Mouse (Mus musculus): Measurements from ENCODE around the gene Fbxw8. TPM values are rescaled to one million over a fixed set of nuclear protein-coding genes. Genes with fewer than 3 reads are reported as not detected.

Fbxw8 gene
- total and polyA plus RNA-seq, 3 experiments, result 26.1 to 34.0 (median 30.2) TPM

DNA sequence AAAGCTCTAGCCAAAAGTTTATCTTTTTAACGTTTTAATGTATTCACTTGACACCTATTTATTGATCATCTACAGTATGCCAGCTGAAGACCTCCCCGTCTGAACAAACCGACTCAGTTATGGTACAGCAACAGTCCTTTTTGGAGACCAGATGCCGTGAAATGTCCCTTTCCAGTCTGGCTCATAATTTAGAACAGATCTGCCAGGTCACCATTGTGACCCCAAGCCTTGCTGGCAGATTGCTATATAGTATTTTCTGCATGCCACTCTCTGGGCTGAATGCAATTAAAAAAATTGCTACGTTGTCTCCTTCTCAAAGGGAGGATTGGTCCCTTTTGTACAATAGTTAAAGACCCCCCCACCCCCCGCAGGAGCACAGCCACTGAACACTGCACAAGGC is 33.1 kb upstream of the Fbxw8 start:
- ATAC-seq (ENCODE audit: extremely low read depth, insufficient number of reproducible peaks, low FRiP score, poor library complexity, severe bottlenecking) (no peak), DNase-seq (ENCODE audit: low spot score) (no peak)
- TF ChIP-seq CTCF (IDR thresholded peaks at IDR 0.05; ENCODE audit: low read depth, low read length) (no peak), GATA1 (IDR thresholded peaks at IDR 0.05; ENCODE audit: borderline replicate concordance, low read length) (no peak), POLR2AphosphoS5 (IDR thresholded peaks at IDR 0.05; ENCODE audit: insufficient replicate concordance, low read depth, low read length) (no peak), TAL1 (conservative IDR thresholded peaks at IDR 0.05; ENCODE audit: low read depth, low read length) (no peak), GATA2 (IDR thresholded peaks at IDR 0.05; ENCODE audit: borderline replicate concordance, low read depth, low read length) (no peak)
- Histone ChIP-seq H3K4me1 (ENCODE audit: insufficient read depth, low read depth, low read length) (no peaks in the 10 kb centered on the region), H3K36me3 (replicated peaks) (no peaks in the 10 kb centered on the region), H3K4me3 (ENCODE audit: low read depth, low read length) (no peak overlapping the region), H3K9me3 (replicated peaks) (no peaks in the 10 kb centered on the region), H3K27me3 (ENCODE audit: insufficient read depth, low read length) (peaks cover 3% of the 10 kb centered on the region; the same call in 1 of the 2 replicates)

DNA sequence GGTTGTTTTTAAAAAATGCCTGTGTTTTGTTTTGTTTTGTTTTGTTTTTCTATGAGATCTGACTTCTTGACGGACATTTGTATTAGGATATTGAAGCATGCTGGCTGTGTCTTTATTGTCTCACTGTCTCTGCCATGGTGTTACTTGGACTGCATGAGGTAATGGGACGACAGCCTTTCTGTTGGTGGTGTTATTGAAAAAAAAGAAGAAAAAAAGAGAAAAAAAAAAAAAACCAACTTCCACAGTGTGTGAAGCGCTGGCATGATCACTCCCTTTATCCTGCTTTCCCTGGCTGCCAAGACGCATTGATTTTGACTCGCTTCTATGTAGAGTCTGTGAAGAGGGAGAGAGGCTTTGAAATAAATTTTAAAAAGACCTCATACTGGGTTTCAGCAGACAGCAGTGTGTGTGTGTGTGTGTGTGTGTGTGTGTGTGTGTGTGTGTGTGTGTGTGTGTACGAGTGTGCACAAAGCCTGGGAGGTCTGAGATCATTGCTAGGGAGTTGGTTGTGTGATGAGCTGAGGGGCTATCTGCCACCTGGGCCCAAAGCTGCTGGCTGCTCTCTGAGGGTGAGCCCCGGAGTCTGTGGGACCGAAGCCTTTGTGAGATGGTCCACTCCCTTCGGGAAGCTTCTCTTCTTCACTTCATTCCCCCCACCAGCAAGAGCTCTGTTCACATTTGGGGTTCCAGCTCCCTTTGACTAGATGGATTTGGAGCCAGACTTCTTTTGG is 31.8 kb upstream of the Fbxw8 start:
- Histone ChIP-seq H3K4me3 (ENCODE audit: low read depth, low read length) (no peak overlapping the region), H3K9me3 (replicated peaks) (no peaks in the 10 kb centered on the region), H3K36me3 (replicated peaks) (no peaks in the 10 kb centered on the region), H3K4me1 (ENCODE audit: insufficient read depth, low read depth, low read length) (no peaks in the 10 kb centered on the region), H3K27me3 (ENCODE audit: insufficient read depth, low read length) (peaks cover 3% of the 10 kb centered on the region; the same call in 1 of the 2 replicates)
- ATAC-seq (ENCODE audit: extremely low read depth, insufficient number of reproducible peaks, low FRiP score, poor library complexity, severe bottlenecking) (no peak), DNase-seq (ENCODE audit: low spot score) (no peak)
- TF ChIP-seq CTCF (IDR thresholded peaks at IDR 0.05; ENCODE audit: low read depth, low read length) (no peak), GATA1 (IDR thresholded peaks at IDR 0.05; ENCODE audit: borderline replicate concordance, low read length) (no peak), GATA2 (IDR thresholded peaks at IDR 0.05; ENCODE audit: borderline replicate concordance, low read depth, low read length) (no peak), POLR2AphosphoS5 (IDR thresholded peaks at IDR 0.05; ENCODE audit: insufficient replicate concordance, low read depth, low read length) (no peak), TAL1 (conservative IDR thresholded peaks at IDR 0.05; ENCODE audit: low read depth, low read length) (no peak)

DNA sequence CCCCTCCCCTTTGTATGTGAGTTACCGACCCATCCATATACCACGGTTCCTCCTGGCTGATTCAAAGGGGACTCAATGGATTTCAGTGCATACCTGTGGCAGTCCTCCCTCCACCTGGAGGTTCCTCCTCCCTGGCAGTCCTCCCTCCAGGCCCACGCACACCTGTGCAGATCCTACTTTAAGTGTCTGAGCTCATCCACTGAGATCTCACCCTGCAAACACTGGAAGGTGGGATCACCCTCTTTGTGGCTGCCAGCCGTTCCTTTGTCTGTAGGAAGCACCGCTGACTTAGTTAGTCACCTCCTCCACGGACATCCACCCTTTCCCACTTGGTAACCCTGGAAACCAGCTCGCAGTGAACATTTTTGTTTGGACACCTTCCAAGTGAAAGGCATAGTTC is 22.4 kb upstream of the Fbxw8 start:
- Histone ChIP-seq H3K9me3 (replicated peaks) (peaks cover 2% of the 10 kb centered on the region), H3K27me3 (ENCODE audit: insufficient read depth, low read length) (peaks cover 6% of the 10 kb centered on the region), H3K4me3 (ENCODE audit: low read depth, low read length) (no peak overlapping the region), H3K36me3 (replicated peaks) (no peaks in the 10 kb centered on the region), H3K4me1 (ENCODE audit: insufficient read depth, low read depth, low read length) (no peaks in the 10 kb centered on the region)
- ATAC-seq (ENCODE audit: extremely low read depth, insufficient number of reproducible peaks, low FRiP score, poor library complexity, severe bottlenecking), result no peak
- TF ChIP-seq GATA1 (IDR thresholded peaks at IDR 0.05; ENCODE audit: borderline replicate concordance, low read length), result no peak
- TF ChIP-seq TAL1 (conservative IDR thresholded peaks at IDR 0.05; ENCODE audit: low read depth, low read length), result no peak
- TF ChIP-seq CTCF (IDR thresholded peaks at IDR 0.05; ENCODE audit: low read depth, low read length), result no peak
- TF ChIP-seq GATA2 (IDR thresholded peaks at IDR 0.05; ENCODE audit: borderline replicate concordance, low read depth, low read length), result no peak
- TF ChIP-seq POLR2AphosphoS5 (IDR thresholded peaks at IDR 0.05; ENCODE audit: insufficient replicate concordance, low read depth, low read length), result no peak
- DNase-seq (ENCODE audit: low spot score), result no peak

DNA sequence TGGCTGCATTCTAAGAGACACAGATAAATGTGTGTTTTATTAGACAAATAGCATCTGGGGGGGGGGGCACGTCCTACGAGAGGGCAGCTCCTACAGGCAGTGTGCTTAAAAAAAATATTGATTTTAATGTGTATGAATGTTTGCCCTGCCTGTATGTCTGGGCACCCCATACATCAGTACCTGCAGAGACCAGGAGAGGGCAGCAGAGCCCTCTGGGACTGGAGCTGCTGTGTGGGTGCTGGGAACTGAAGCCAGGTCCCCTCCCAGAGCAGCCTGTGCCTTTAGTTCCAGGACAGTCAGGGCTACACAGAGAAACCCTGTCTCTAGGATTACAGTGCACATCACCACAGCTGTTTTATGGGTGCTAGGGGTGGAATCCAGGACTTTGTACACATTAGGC is 19.9 kb upstream of the Fbxw8 start:
- no peaks in the 10 kb centered on the region for H3K36me3 ChIP-seq (replicated peaks)
- no peak for DNase-seq (ENCODE audit: low spot score)
- H3K27me3 ChIP-seq (ENCODE audit: insufficient read depth, low read length), result peaks cover 24% of the 10 kb centered on the region
- peaks cover 6% of the 10 kb centered on the region for H3K9me3 ChIP-seq (replicated peaks)
- TF ChIP-seq POLR2AphosphoS5 (IDR thresholded peaks at IDR 0.05; ENCODE audit: insufficient replicate concordance, low read depth, low read length) (no peak), TAL1 (conservative IDR thresholded peaks at IDR 0.05; ENCODE audit: low read depth, low read length) (no peak), GATA2 (IDR thresholded peaks at IDR 0.05; ENCODE audit: borderline replicate concordance, low read depth, low read length) (no peak), GATA1 (IDR thresholded peaks at IDR 0.05; ENCODE audit: borderline replicate concordance, low read length) (no peak), CTCF (IDR thresholded peaks at IDR 0.05; ENCODE audit: low read depth, low read length) (no peak)
- peaks cover 4% of the 10 kb centered on the region; the same call in 1 of the 2 replicates for H3K4me1 ChIP-seq (ENCODE audit: insufficient read depth, low read depth, low read length)
- ATAC-seq (ENCODE audit: extremely low read depth, insufficient number of reproducible peaks, low FRiP score, poor library complexity, severe bottlenecking), result no peak
- H3K4me3 ChIP-seq (ENCODE audit: low read depth, low read length), result no peak overlapping the region

DNA sequence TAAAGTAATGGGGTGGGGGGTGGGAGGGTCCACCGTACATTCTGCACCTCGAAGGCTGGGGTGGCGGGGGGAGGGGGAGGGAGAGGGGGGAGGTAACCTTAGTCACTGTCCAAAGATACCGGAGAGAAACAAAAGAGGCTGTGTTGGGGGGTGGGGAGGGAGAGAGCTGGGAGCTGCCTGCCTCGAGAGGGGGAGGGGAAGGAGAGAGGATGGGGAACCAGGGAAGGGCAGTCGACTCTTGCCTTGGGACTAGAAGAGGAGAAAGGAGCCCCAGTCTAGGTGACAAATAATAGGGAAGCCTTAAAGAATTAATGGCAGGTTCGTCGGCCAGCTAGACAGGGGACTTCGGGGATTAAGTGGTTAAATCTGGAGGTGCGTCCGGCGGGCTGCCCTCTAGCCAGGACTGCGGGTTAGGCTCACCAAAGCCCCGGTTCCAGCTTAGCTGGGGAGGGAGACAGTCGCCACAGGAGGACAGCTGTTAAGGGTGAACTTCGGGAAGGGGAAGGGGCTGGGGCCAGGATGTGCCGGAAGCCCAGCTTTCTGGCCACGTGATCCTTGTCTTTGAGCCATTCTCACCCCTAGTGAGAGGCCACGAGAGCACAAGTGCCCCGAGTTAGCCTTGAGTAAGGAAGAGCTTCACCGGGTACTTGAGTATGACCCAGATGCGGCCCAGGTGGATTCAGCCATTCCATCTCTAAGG is 19.2 kb upstream of the Fbxw8 start:
- peaks cover 26% of the 10 kb centered on the region for H3K27me3 ChIP-seq (ENCODE audit: insufficient read depth, low read length)
- no peak for TF ChIP-seq TAL1 (conservative IDR thresholded peaks at IDR 0.05; ENCODE audit: low read depth, low read length)
- TF ChIP-seq GATA2 (IDR thresholded peaks at IDR 0.05; ENCODE audit: borderline replicate concordance, low read depth, low read length), result no peak
- no peak for TF ChIP-seq CTCF (IDR thresholded peaks at IDR 0.05; ENCODE audit: low read depth, low read length)
- TF ChIP-seq GATA1 (IDR thresholded peaks at IDR 0.05; ENCODE audit: borderline replicate concordance, low read length), result no peak
- no peak for TF ChIP-seq POLR2AphosphoS5 (IDR thresholded peaks at IDR 0.05; ENCODE audit: insufficient replicate concordance, low read depth, low read length)
- H3K9me3 ChIP-seq (replicated peaks), result peaks cover 10% of the 10 kb centered on the region
- peaks cover 4% of the 10 kb centered on the region; the same call in 1 of the 2 replicates for H3K4me1 ChIP-seq (ENCODE audit: insufficient read depth, low read depth, low read length)
- DNase-seq (ENCODE audit: low spot score), result no peak
- H3K4me3 ChIP-seq (ENCODE audit: low read depth, low read length), result no peak overlapping the region
- H3K36me3 ChIP-seq (replicated peaks), result no peaks in the 10 kb centered on the region
- no peak for ATAC-seq (ENCODE audit: extremely low read depth, insufficient number of reproducible peaks, low FRiP score, poor library complexity, severe bottlenecking)

DNA sequence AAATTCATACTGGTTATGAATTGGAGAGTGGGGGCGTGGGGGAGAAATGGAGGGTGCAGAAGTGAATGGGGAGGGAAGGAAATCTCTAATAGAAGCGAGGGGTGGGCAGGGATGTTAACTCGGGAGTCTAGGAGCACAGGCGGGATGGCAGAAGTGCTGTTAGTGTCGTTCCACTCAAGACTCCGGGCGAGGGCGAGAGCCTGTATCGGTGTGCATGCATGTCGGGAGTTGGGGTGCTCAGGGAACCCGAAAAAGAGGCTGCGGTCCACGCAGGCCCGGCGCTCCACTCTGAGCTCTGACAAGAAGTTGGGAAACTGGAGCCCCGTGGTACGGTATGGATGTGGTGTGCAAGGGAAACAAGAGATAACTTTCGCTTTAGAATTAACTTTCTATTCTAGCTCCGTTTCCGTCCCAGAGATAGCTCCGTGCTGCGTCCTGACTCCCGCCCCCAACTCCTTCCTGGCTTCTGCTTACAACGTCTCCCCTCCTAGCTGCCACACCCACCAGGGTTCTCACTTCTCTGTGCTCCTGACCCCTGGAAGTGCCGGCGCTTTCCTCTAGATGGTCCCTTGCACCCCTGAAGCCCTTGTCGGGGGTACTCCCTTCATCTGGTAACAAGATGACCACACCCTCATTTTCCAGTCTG is 16.9 kb upstream of the Fbxw8 start:
- no peak for DNase-seq (ENCODE audit: low spot score)
- ATAC-seq (ENCODE audit: extremely low read depth, insufficient number of reproducible peaks, low FRiP score, poor library complexity, severe bottlenecking), result no peak
- peaks cover 4% of the 10 kb centered on the region; the same call in 1 of the 2 replicates for H3K4me1 ChIP-seq (ENCODE audit: insufficient read depth, low read depth, low read length)
- peaks cover 35% of the 10 kb centered on the region for H3K27me3 ChIP-seq (ENCODE audit: insufficient read depth, low read length)
- H3K36me3 ChIP-seq (replicated peaks), result no peaks in the 10 kb centered on the region
- no peak for TF ChIP-seq GATA2 (IDR thresholded peaks at IDR 0.05; ENCODE audit: borderline replicate concordance, low read depth, low read length)
- TF ChIP-seq TAL1 (conservative IDR thresholded peaks at IDR 0.05; ENCODE audit: low read depth, low read length), result no peak
- TF ChIP-seq CTCF (IDR thresholded peaks at IDR 0.05; ENCODE audit: low read depth, low read length), result no peak
- no peak for TF ChIP-seq POLR2AphosphoS5 (IDR thresholded peaks at IDR 0.05; ENCODE audit: insufficient replicate concordance, low read depth, low read length)
- no peak for TF ChIP-seq GATA1 (IDR thresholded peaks at IDR 0.05; ENCODE audit: borderline replicate concordance, low read length)
- peaks cover 13% of the 10 kb centered on the region for H3K9me3 ChIP-seq (replicated peaks)
- H3K4me3 ChIP-seq (ENCODE audit: low read depth, low read length), result no peak overlapping the region

Measured in G1E (cell line).